Mouse (Mus musculus): ENCODE measurements at regions not wholly inside any gene's neighbourhood (a gene's known extent, or its start where the extent isn't known, plus 50 kb on each side); places are given as distances from the start of the nearest gene placed in this dataset.

DNA sequence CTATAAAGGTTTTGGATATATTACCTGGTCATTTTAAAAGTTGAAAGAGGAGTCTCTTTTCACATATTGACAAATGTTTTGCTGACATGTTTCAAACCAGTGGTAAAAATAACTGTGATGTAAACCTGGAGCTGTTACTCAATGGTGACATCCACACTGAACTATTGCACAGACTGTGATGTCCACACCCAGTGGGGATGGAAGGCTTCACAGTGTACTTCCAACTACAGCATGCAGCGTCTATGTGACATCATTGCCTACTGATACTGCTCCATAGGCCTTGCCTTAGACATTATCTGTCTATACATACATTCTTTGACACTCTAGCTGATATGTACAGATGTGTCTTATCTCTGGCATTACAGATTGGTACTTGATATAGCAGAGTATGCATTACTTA is 120.1 kb upstream of the Rbms1 start:
- Histone ChIP-seq H3K4me3 (no peak overlapping the region), H3K9ac (no peak overlapping the region), H3K27me3 (replicated peaks) (no peaks in the 10 kb centered on the region), H3K27ac (ENCODE audit: poor library complexity, severe bottlenecking) (no peak overlapping the region), H3K36me3 (no peaks in the 10 kb centered on the region), H3K4me1 (replicated peaks) (no peaks in the 10 kb centered on the region), H3K4me2 (no peak overlapping the region), H3K9me3 (replicated peaks) (no peaks in the 10 kb centered on the region)
- ATAC-seq (ENCODE audit: insufficient number of reproducible peaks, low FRiP score): no peak
- 76% methylated on average over 1 of the region's 1 CpGs for WGBS

DNA sequence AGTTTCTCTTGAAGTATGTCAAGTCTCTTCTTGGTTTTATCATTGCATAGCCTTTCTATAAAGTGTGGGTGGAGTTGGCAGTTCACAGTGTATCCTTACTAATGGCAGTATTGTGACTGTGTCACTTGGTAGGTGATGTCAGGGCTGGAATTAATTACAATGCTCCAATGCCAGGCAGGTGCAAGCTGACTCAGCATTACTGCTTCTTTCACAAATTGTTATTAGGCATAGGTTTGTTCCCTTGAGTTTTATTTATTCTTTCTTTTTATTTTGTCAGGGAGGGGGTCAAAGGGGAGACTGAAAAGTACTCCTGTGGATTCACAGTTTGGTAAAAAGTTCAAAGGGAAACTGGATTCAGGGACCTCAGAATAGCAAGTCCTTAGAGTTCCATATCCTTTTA is 119.6 kb upstream of the Rbms1 start:
- no peaks in the 10 kb centered on the region for H3K27me3 ChIP-seq (replicated peaks)
- H3K9ac ChIP-seq: no peak overlapping the region

GRCm38 (mm10) chr2:61080006-61080405 is 117.0 kb upstream of the Rbms1 start:
- H3K4me1 ChIP-seq (replicated peaks): no peaks in the 10 kb centered on the region
- WGBS: 52% methylated on average over 4 of the region's 4 CpGs
- no peak for ATAC-seq (ENCODE audit: insufficient number of reproducible peaks, low FRiP score)

More for the DNA sequence above, 119.6 kb upstream of the Rbms1 start:
- no peaks in the 10 kb centered on the region for H3K9me3 ChIP-seq (replicated peaks)
- ATAC-seq (ENCODE audit: insufficient number of reproducible peaks, low FRiP score): no peak
- no peaks in the 10 kb centered on the region for H3K4me1 ChIP-seq (replicated peaks)
- no peaks in the 10 kb centered on the region for H3K36me3 ChIP-seq
- H3K4me2 ChIP-seq: no peak overlapping the region
- H3K4me3 ChIP-seq: no peak overlapping the region
- no peak overlapping the region for H3K27ac ChIP-seq (ENCODE audit: poor library complexity, severe bottlenecking)

DNA sequence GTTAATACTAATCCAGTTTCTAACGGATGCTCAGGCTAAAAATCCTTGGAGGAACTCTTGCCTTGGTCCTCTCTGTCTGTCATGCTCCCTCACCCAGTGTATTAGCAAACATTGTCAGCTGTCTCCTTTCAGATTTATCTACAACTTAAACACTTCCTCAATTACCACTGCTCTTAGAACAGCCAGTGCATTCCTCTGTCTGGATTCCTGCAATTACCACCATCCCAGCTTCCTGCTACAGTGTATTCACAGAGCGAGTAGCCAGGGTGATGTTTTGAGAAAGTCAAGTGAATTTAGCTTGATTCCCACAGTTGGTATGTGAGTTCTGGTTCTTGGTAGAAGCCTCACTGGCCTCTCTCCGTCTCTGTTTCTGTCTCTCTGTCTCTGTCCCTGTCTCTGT is 108.0 kb upstream of the Rbms1 start:
- ATAC-seq (ENCODE audit: insufficient number of reproducible peaks, low FRiP score): no peak
- Histone ChIP-seq H3K4me1 (replicated peaks) (peaks cover 11% of the 10 kb centered on the region), H3K4me3 (no peak overlapping the region), H3K4me2 (no peak overlapping the region), H3K9me3 (replicated peaks) (no peaks in the 10 kb centered on the region), H3K9ac (no peak overlapping the region), H3K36me3 (no peaks in the 10 kb centered on the region), H3K27me3 (replicated peaks) (no peaks in the 10 kb centered on the region), H3K27ac (ENCODE audit: poor library complexity, severe bottlenecking) (peak overlapping the region; percentile 10)
- WGBS: 23% methylated on average over 3 of the region's 3 CpGs

More at GRCm38 (mm10) chr2:61080006-61080405, 117.0 kb upstream of the Rbms1 start:
- H3K9me3 ChIP-seq (replicated peaks): no peaks in the 10 kb centered on the region
- no peak overlapping the region for H3K4me2 ChIP-seq
- H3K36me3 ChIP-seq: no peaks in the 10 kb centered on the region
- no peaks in the 10 kb centered on the region for H3K27me3 ChIP-seq (replicated peaks)
- no peak overlapping the region for H3K27ac ChIP-seq (ENCODE audit: poor library complexity, severe bottlenecking)
- no peak overlapping the region for H3K4me3 ChIP-seq
- no peak overlapping the region for H3K9ac ChIP-seq

DNA sequence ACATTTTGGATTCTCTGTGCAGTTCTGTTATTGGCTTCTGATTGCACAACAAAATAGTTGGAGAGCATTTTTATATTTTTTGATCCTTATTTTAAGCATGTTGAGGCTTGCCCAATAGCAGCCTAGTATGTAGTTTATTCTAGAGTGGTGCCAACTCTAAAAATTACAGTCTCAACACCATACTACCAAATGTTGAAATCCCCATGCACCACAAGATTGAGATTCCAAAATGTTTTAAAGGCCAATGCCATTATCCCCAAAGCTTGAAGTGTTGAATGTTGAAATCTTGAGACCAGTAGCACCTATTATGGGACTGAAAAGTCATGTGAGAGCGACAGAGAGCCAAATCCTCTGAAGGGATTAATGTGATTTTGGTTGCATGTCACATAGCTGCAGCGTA is 104.9 kb upstream of the Rbms1 start:
- H3K9ac ChIP-seq: no peak overlapping the region
- no peaks in the 10 kb centered on the region for H3K9me3 ChIP-seq (replicated peaks)
- 93% methylated on average over 2 of the region's 2 CpGs for WGBS
- no peaks in the 10 kb centered on the region for H3K36me3 ChIP-seq
- no peak overlapping the region for H3K4me3 ChIP-seq
- H3K27ac ChIP-seq (ENCODE audit: poor library complexity, severe bottlenecking): no peak overlapping the region
- H3K27me3 ChIP-seq (replicated peaks): no peaks in the 10 kb centered on the region
- ATAC-seq (ENCODE audit: insufficient number of reproducible peaks, low FRiP score): no peak
- no peak overlapping the region for H3K4me2 ChIP-seq
- H3K4me1 ChIP-seq (replicated peaks): peaks cover 11% of the 10 kb centered on the region

- 51% methylated on average over 2 of the region's 2 CpGs for WGBS
- H3K9ac ChIP-seq: no peak overlapping the region
- no peak for ATAC-seq (ENCODE audit: insufficient number of reproducible peaks, low FRiP score)
- H3K4me2 ChIP-seq: no peak overlapping the region
- no peak overlapping the region for H3K27ac ChIP-seq (ENCODE audit: poor library complexity, severe bottlenecking)
- H3K36me3 ChIP-seq: no peaks in the 10 kb centered on the region
- no peaks in the 10 kb centered on the region for H3K27me3 ChIP-seq (replicated peaks)
- peaks cover 19% of the 10 kb centered on the region for H3K4me1 ChIP-seq (replicated peaks)
- H3K4me3 ChIP-seq: no peak overlapping the region
- no peaks in the 10 kb centered on the region for H3K9me3 ChIP-seq (replicated peaks)
These were observed 99.1 kb upstream of the Rbms1 start for GRCm38 (mm10) chr2:61062125-61062524.

- H3K9ac ChIP-seq: no peak overlapping the region
- H3K27ac ChIP-seq (ENCODE audit: poor library complexity, severe bottlenecking): no peak overlapping the region
- H3K4me1 ChIP-seq (replicated peaks): peaks cover 19% of the 10 kb centered on the region
- no peak for ATAC-seq (ENCODE audit: insufficient number of reproducible peaks, low FRiP score)
- H3K4me3 ChIP-seq: no peak overlapping the region
- H3K4me2 ChIP-seq: no peak overlapping the region
- no peaks in the 10 kb centered on the region for H3K9me3 ChIP-seq (replicated peaks)
- 85% methylated on average over 1 of the region's 1 CpGs for WGBS
- H3K27me3 ChIP-seq (replicated peaks): no peaks in the 10 kb centered on the region
- H3K36me3 ChIP-seq: no peaks in the 10 kb centered on the region
These were observed 97.9 kb upstream of the Rbms1 start for GRCm38 (mm10) chr2:61060906-61061305.

DNA sequence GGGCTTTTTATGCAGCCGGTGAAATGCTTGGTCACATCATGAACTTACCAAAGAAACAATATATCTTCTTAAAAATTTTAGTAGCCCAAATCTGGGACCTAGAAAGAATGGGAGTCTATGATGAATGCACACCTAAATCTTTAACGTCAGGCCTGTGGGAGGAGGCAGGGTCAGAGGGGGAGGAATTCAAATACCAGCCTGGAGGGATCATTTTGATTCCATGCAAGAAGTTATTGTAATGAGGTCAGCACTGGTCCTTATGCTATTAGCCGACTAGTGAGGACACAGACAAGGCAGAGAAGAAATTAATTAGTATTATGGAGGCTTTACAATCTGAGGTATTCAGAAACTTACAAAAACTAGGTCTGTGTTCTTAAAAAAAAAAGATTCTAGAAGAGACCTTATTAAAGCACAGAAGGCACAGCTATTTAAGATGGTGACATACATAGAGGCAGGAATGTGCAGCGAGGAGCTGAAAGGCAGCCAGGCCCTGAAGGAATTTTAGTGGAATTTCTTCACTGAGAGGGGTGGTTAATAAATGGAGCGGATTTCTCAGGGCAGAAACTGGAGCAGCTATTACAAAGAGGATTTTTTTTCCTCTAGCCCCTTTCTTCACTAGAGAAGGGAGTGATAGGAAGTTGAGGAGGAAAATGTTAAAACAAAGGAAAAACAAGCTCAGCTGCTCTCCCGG is 95.7 kb upstream of the Rbms1 start:
- Histone ChIP-seq H3K9ac (no peak overlapping the region), H3K4me2 (no peak overlapping the region), H3K27me3 (replicated peaks) (no peaks in the 10 kb centered on the region), H3K4me3 (no peak overlapping the region), H3K4me1 (replicated peaks) (peaks cover 19% of the 10 kb centered on the region), H3K27ac (ENCODE audit: poor library complexity, severe bottlenecking) (peak overlapping the region; percentile 33; the same call in 1 of the 2 replicates), H3K36me3 (no peaks in the 10 kb centered on the region), H3K9me3 (replicated peaks) (no peaks in the 10 kb centered on the region)
- WGBS: 33% methylated on average over 6 of the region's 6 CpGs
- no peak for ATAC-seq (ENCODE audit: insufficient number of reproducible peaks, low FRiP score)

- no peak overlapping the region for H3K4me3 ChIP-seq
- no peaks in the 10 kb centered on the region for H3K36me3 ChIP-seq
- no peaks in the 10 kb centered on the region for H3K9me3 ChIP-seq (replicated peaks)
- no peak overlapping the region for H3K27ac ChIP-seq (ENCODE audit: poor library complexity, severe bottlenecking)
- ATAC-seq (ENCODE audit: insufficient number of reproducible peaks, low FRiP score): no peak
- no peaks in the 10 kb centered on the region for H3K27me3 ChIP-seq (replicated peaks)
- H3K4me1 ChIP-seq (replicated peaks): no peaks in the 10 kb centered on the region
- 61% methylated on average over 9 of the region's 9 CpGs for WGBS
- no peak overlapping the region for H3K9ac ChIP-seq
- no peak overlapping the region for H3K4me2 ChIP-seq
These were observed 89.3 kb upstream of the Rbms1 start for GRCm38 (mm10) chr2:61052296-61052695.

- no peaks in the 10 kb centered on the region for H3K9me3 ChIP-seq (replicated peaks)
- H3K27ac ChIP-seq (ENCODE audit: poor library complexity, severe bottlenecking): no peak overlapping the region
- H3K27me3 ChIP-seq (replicated peaks): no peaks in the 10 kb centered on the region
- H3K36me3 ChIP-seq: no peaks in the 10 kb centered on the region
- no peak overlapping the region for H3K4me3 ChIP-seq
- no peak overlapping the region for H3K4me2 ChIP-seq
- H3K4me1 ChIP-seq (replicated peaks): no peaks in the 10 kb centered on the region
- no peak for ATAC-seq (ENCODE audit: insufficient number of reproducible peaks, low FRiP score)
- WGBS: 77% methylated on average over 8 of the region's 8 CpGs
- H3K9ac ChIP-seq: no peak overlapping the region
These were observed 88.8 kb upstream of the Rbms1 start for GRCm38 (mm10) chr2:61051808-61052207.

GRCm38 (mm10) chr2:61046111-61046767 is 83.2 kb upstream of the Rbms1 start:
- Histone ChIP-seq H3K27me3 (replicated peaks) (no peaks in the 10 kb centered on the region), H3K9me3 (replicated peaks) (no peaks in the 10 kb centered on the region), H3K4me2 (no peak overlapping the region), H3K36me3 (no peaks in the 10 kb centered on the region), H3K27ac (ENCODE audit: poor library complexity, severe bottlenecking) (peak overlapping the region; percentile 44), H3K9ac (no peak overlapping the region), H3K4me3 (no peak overlapping the region), H3K4me1 (replicated peaks) (peaks cover 16% of the 10 kb centered on the region)
- 61% methylated on average over 5 of the region's 5 CpGs for WGBS
- ATAC-seq (ENCODE audit: insufficient number of reproducible peaks, low FRiP score): peak; percentile 25

DNA sequence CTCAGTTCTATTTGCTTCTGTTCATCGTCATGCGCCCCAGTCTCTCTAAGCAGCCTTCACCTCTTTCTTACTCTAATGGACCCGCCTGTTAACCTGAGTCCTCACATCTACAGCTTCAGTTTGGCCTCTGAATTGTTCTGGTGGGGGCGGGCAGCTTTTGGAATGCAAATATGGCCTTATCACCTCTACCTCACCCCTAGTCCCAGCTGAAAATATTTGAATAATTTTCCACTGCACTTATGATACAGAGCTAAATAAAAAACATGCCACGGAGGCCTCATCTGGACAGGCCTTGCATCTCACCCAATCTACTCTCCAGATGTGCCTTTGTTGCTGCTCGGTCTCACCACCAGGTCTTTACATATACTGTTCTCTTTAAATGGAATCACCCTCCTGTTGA is 82.5 kb upstream of the Rbms1 start:
- 52% methylated on average over 6 of the region's 6 CpGs for WGBS
- Histone ChIP-seq H3K36me3 (no peaks in the 10 kb centered on the region), H3K4me1 (replicated peaks) (peaks cover 16% of the 10 kb centered on the region), H3K27me3 (replicated peaks) (no peaks in the 10 kb centered on the region), H3K9me3 (replicated peaks) (no peaks in the 10 kb centered on the region), H3K4me2 (no peak overlapping the region), H3K9ac (no peak overlapping the region), H3K27ac (ENCODE audit: poor library complexity, severe bottlenecking) (no peak overlapping the region), H3K4me3 (no peak overlapping the region)
- ATAC-seq (ENCODE audit: insufficient number of reproducible peaks, low FRiP score): no peak
